Mouse (Mus musculus): ENCODE measurements around the gene Cx3cr1. TPM values are rescaled to one million over a fixed set of nuclear protein-coding genes. Genes with fewer than 3 reads are reported as not detected.

The Cx3cr1 gene
- polyA plus RNA-seq, 1 experiment from 2014 or later = 8.0 TPM

GRCm38 (mm10) chr9:120027401-120028151 is 42.1 kb downstream of the Cx3cr1 start:
- Histone ChIP-seq H3K4me3 (ENCODE audit: low read depth, low read length) (no peak overlapping the region), H3K27me3 (replicated peaks; ENCODE audit: insufficient read depth, low read length) (no peaks in the 10 kb centered on the region), H3K36me3 (ENCODE audit: insufficient read depth, low read length) (no peaks in the 10 kb centered on the region), H3K4me1 (ENCODE audit: insufficient read depth, low read depth, low read length) (no peaks in the 10 kb centered on the region), H3K9me3 (ENCODE audit: low read length) (no peaks in the 10 kb centered on the region), H3K9ac (replicated peaks; ENCODE audit: low read depth) (no peak overlapping the region), H3K4me2 (replicated peaks; ENCODE audit: low read depth, low read length) (no peak overlapping the region), H3K27ac (ENCODE audit: low read length) (no peak overlapping the region)
- peak; percentile 81 for DNase-seq (ENCODE audit: low spot score)
- 15% methylated on average over 14 of the region's 14 CpGs for WGBS
- peak; percentile 72 for ATAC-seq
- TF ChIP-seq CTCF (IDR thresholded peaks at IDR 0.05) = peak; percentile 94
- TF ChIP-seq EP300 (IDR thresholded peaks at IDR 0.05) = no peak

GRCm38 (mm10) chr9:120024625-120025024 is 45.1 kb downstream of the Cx3cr1 start:
- DNase-seq (ENCODE audit: low spot score) (no peak), ATAC-seq (no peak)
- H3K27ac ChIP-seq (ENCODE audit: low read length) = no peak overlapping the region
- no peak overlapping the region for H3K4me2 ChIP-seq (replicated peaks; ENCODE audit: low read depth, low read length)
- H3K27me3 ChIP-seq (replicated peaks; ENCODE audit: insufficient read depth, low read length) = no peaks in the 10 kb centered on the region
- no peak overlapping the region for H3K9ac ChIP-seq (replicated peaks; ENCODE audit: low read depth)
- H3K9me3 ChIP-seq (ENCODE audit: low read length) = no peaks in the 10 kb centered on the region
- H3K4me3 ChIP-seq (ENCODE audit: low read depth, low read length) = no peak overlapping the region
- TF ChIP-seq EP300 (IDR thresholded peaks at IDR 0.05) = no peak
- TF ChIP-seq CTCF (IDR thresholded peaks at IDR 0.05) = no peak
- WGBS = 77% methylated on average over 5 of the region's 5 CpGs
- no peaks in the 10 kb centered on the region for H3K36me3 ChIP-seq (ENCODE audit: insufficient read depth, low read length)
- H3K4me1 ChIP-seq (ENCODE audit: insufficient read depth, low read depth, low read length) = no peaks in the 10 kb centered on the region

- Histone ChIP-seq H3K4me3 (ENCODE audit: low read depth, low read length) (no peak overlapping the region), H3K4me2 (replicated peaks; ENCODE audit: low read depth, low read length) (no peak overlapping the region), H3K9ac (replicated peaks; ENCODE audit: low read depth) (no peak overlapping the region), H3K27me3 (replicated peaks; ENCODE audit: insufficient read depth, low read length) (no peaks in the 10 kb centered on the region), H3K27ac (ENCODE audit: low read length) (no peak overlapping the region), H3K36me3 (ENCODE audit: insufficient read depth, low read length) (no peaks in the 10 kb centered on the region), H3K4me1 (ENCODE audit: insufficient read depth, low read depth, low read length) (no peaks in the 10 kb centered on the region), H3K9me3 (ENCODE audit: low read length) (no peaks in the 10 kb centered on the region)
- DNase-seq (ENCODE audit: low spot score) = no peak
- no peak for ATAC-seq
- TF ChIP-seq EP300 (IDR thresholded peaks at IDR 0.05) (no peak), CTCF (IDR thresholded peaks at IDR 0.05) (no peak)
- WGBS = 66% methylated on average over 10 of the region's 10 CpGs
Measured at GRCm38 (mm10) chr9:120024171-120024570, 45.5 kb downstream of the Cx3cr1 start.

GRCm38 (mm10) chr9:120023086-120023811 is 46.4 kb downstream of the Cx3cr1 start, which contains the start of gene Xirp1:
TSS of gene Xirp1 (minus strand) at chr9:120023598.
- Histone ChIP-seq H3K27ac (ENCODE audit: low read length) (no peak within 1 kb of the TSS), H3K9ac (replicated peaks; ENCODE audit: low read depth) (no peak within 1 kb of the TSS), H3K9me3 (ENCODE audit: low read length) (no peaks in the 10 kb centered on the region), H3K27me3 (replicated peaks; ENCODE audit: insufficient read depth, low read length) (no peaks in the 10 kb centered on the region), H3K4me1 (ENCODE audit: insufficient read depth, low read depth, low read length) (no peaks in the 10 kb centered on the region), H3K4me2 (replicated peaks; ENCODE audit: low read depth, low read length) (no peak within 1 kb of the TSS), H3K36me3 (ENCODE audit: insufficient read depth, low read length) (no peaks in the 10 kb centered on the region), H3K4me3 (ENCODE audit: low read depth, low read length) (no peak within 1 kb of the TSS)
- WGBS = 70% methylated on average over 18 of the region's 18 CpGs
- TF ChIP-seq CTCF (IDR thresholded peaks at IDR 0.05) (no peak), EP300 (IDR thresholded peaks at IDR 0.05) (no peak)
- DNase-seq (ENCODE audit: low spot score) = no peak
- no peak for ATAC-seq

- ATAC-seq = no peak
Measured at GRCm38 (mm10) chr9:120021164-120021563, 48.5 kb downstream of the Cx3cr1 start.

GRCm38 (mm10) chr9:120020285-120020890 is 49.3 kb downstream of the Cx3cr1 start:
- Histone ChIP-seq H3K4me1 (ENCODE audit: insufficient read depth, low read depth, low read length) (no peaks in the 10 kb centered on the region), H3K27me3 (replicated peaks; ENCODE audit: insufficient read depth, low read length) (no peaks in the 10 kb centered on the region), H3K9me3 (ENCODE audit: low read length) (no peaks in the 10 kb centered on the region), H3K4me2 (replicated peaks; ENCODE audit: low read depth, low read length) (no peak overlapping the region), H3K4me3 (ENCODE audit: low read depth, low read length) (no peak overlapping the region), H3K9ac (replicated peaks; ENCODE audit: low read depth) (no peak overlapping the region), H3K36me3 (ENCODE audit: insufficient read depth, low read length) (no peaks in the 10 kb centered on the region), H3K27ac (ENCODE audit: low read length) (no peak overlapping the region)
- DNase-seq (ENCODE audit: low spot score) (peak; percentile 82), ATAC-seq (0 out of 2 replicates have a peak, but pooled peaks have one; percentile 5)
- WGBS = 30% methylated on average over 7 of the region's 7 CpGs
- TF ChIP-seq CTCF (IDR thresholded peaks at IDR 0.05) (peak; percentile 84), EP300 (IDR thresholded peaks at IDR 0.05) (no peak)

More at GRCm38 (mm10) chr9:120021164-120021563, 48.5 kb downstream of the Cx3cr1 start:
- no peaks in the 10 kb centered on the region for H3K27me3 ChIP-seq (replicated peaks; ENCODE audit: insufficient read depth, low read length)
- H3K9ac ChIP-seq (replicated peaks; ENCODE audit: low read depth) = no peak overlapping the region
- no peaks in the 10 kb centered on the region for H3K9me3 ChIP-seq (ENCODE audit: low read length)
- no peak overlapping the region for H3K4me3 ChIP-seq (ENCODE audit: low read depth, low read length)
- no peaks in the 10 kb centered on the region for H3K36me3 ChIP-seq (ENCODE audit: insufficient read depth, low read length)
- no peaks in the 10 kb centered on the region for H3K4me1 ChIP-seq (ENCODE audit: insufficient read depth, low read depth, low read length)
- H3K4me2 ChIP-seq (replicated peaks; ENCODE audit: low read depth, low read length) = no peak overlapping the region
- H3K27ac ChIP-seq (ENCODE audit: low read length) = no peak overlapping the region
- TF ChIP-seq EP300 (IDR thresholded peaks at IDR 0.05) (no peak), CTCF (IDR thresholded peaks at IDR 0.05) (no peak)
- no peak for DNase-seq (ENCODE audit: low spot score)
- 32% methylated on average over 5 of the region's 5 CpGs for WGBS

Data from lung, postnatal 0 days (tissue).